Mouse (Mus musculus) olfactory bulb, adult 2 months (tissue): ENCODE results near the gene Cit. TPM values are rescaled to one million over a fixed set of nuclear protein-coding genes. Genes with fewer than 3 reads are reported as not detected.
A peak's percentile ranks its signal among the peaks of the same experiment; 100 is the strongest.

Experiments
- H3K27ac ChIP-seq: fragments of 200-500 bp; 2 replicates; pipeline ENCODE4 v1.5.1; 2012; ENCODE audit warnings: low read depth, low read length; ENCODE audit not compliant: insufficient read depth
- H3K4me1 ChIP-seq: fragments of 200-500 bp; 2 replicates; pipeline ENCODE4 v1.6.1; 2012; ENCODE audit warnings: low read length; ENCODE audit not compliant: control insufficient read depth, insufficient read depth
- H3K4me3 ChIP-seq: fragments of 200-500 bp; 2 replicates; pipeline ENCODE4 v1.5.1; 2012; ENCODE audit warnings: mild to moderate bottlenecking, low read depth, low read length, moderate library complexity; ENCODE audit not compliant: insufficient read depth
- CTCF ChIP-seq: fragments of 200-500 bp; IDR thresholded peaks from 2 replicates; pipeline ENCODE4 v1.5.1; 2012; ENCODE audit warnings: low read depth, mild to moderate bottlenecking, low read length, moderate library complexity; ENCODE audit not compliant: insufficient read depth
- POLR2A ChIP-seq: fragments of 200-500 bp; IDR thresholded peaks from 2 replicates; pipeline ENCODE4 v1.6.1; 2012; ENCODE audit warnings: mild to moderate bottlenecking, low read depth, low read length, moderate library complexity; ENCODE audit not compliant: insufficient read depth
- WGBS: fragments of 180-500 bp; shearing (Covaris S2); methylation state at CpG from one replicate; pipeline ENCODE4 v1.1.7; 2018; 5-methylcytosine and 5-hydroxymethylcytosine counted together
- polyA plus RNA-seq: library from polyadenylated mRNA; stranded (reverse); fragments of >200 nt; gene quantifications from 2 replicates; pipeline ENCODE4 v1.2.4, GENCODE M21; 2012; ENCODE audit warnings: low replicate concordance; ENCODE audit not compliant: missing spikeins, insufficient read depth, insufficient read length

Gene Cit
- polyA plus RNA-seq, 1 experiment: not detected

DNA sequence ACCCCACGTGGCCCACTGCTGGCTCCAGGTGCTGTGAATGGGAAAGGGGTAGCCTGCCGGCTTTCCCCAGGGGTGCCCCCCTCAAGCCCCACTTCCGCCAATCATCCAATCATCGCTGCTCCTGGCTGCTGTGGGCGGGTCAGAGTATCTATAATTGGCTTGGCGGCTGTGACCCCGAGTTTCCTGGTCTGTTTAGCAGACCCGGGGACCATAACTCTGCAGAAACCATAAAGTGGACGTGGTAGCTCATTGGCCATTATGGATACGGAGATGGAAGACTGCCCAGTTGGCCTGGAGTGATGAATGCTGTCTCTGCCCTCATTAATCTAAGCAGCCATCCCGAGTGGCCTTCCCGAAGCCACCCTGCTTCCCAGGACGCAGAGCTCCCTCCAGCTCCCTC, 158.7 kb downstream of the Cit start:
- 32% methylated on average over 13 of the region's 13 CpGs for WGBS
- TF ChIP-seq POLR2A (no peak), CTCF (no peak)
- peaks cover 29% of the 10 kb centered on the region for H3K4me1 ChIP-seq
- no peak overlapping the region for H3K4me3 ChIP-seq
- H3K27ac ChIP-seq: peak overlapping the region; percentile 89

DNA sequence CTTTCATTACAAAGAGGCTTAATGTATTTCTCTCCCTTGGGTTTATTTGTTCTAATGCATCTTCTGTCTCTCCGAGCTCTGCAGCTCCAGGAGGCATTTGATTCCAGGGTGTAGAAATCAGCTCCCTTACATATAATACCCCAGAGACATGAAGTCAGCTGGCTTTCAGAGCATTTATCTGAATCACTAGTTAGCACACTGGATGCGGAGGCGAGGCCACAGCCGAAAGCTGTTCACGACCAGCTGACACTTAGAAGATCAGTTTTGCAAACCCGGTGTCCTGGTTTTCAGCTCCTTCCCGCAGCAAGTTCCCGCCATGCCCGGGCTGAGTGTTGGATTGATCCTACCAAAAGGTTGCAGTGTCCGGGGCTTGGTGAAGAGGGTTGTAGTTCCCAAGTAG, 159.2 kb downstream of the Cit start:
- H3K27ac ChIP-seq: peak overlapping the region; percentile 89
- TF ChIP-seq POLR2A: no peak
- peaks cover 29% of the 10 kb centered on the region for H3K4me1 ChIP-seq
- no peak overlapping the region for H3K4me3 ChIP-seq
- 50% methylated on average over 10 of the region's 10 CpGs for WGBS

DNA sequence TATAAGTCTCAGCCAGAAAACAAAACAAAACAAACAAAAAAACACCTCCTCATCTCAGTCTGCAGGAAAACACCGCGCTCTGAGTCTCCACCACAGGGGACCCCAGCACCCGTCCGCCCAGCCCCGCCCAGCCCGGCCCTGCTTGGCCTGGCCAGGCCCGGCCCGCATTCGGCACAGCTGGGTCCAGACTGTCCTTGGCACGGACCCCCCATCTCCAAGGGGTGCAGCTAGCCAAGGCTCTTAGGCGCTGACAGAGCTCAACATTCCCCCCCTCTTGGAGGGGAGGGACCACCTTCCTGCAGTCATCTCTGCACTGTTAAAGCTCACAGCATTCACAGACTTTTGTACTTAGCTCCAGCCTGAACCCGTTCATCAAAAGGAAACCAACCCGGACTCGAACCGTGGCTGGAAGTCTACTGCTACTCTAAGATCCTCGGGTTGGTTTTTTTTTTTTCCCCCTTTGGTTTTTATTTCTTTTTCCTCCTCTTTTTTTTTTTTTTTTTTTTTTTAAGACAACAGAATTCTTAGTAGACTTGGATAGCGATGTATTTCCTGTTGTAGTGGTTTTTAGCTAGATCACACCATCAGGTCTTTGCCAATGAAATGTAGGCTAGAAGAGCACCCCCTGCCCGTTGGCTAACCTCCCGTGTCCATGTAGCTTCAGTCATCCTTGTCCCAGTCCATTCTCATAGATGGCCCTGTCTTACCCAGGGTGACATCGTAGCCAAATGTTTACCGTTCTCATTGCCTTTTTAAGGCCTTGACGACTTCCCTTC, 161.4 kb downstream of the Cit start:
- H3K27ac ChIP-seq: no peak overlapping the region
- WGBS: 65% methylated on average over 22 of the region's 22 CpGs
- H3K4me3 ChIP-seq: no peak overlapping the region
- peaks cover 29% of the 10 kb centered on the region for H3K4me1 ChIP-seq
- TF ChIP-seq POLR2A: no peak
- no peak for TF ChIP-seq CTCF

DNA sequence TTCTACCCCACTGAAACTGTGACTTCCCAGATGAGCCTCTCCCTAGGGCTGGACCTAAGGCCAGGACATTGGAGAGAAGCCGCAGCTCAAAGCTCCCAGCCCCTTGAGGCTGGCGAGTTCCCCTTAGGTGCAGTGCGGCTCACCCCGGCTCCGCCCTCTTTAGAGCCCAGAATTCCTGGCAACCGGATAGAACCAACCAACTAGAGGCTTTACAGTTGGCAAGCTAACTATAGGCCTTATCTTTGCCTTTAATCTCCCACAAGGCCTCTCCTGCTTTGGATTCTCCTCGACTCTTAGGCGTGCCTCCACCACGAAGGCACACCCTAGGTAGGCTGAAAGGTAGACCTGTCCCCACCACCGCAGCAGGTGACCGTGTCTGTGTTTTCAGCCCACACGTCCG, 162.6 kb downstream of the Cit start:
- TF ChIP-seq POLR2A: no peak
- TF ChIP-seq CTCF: no peak
- WGBS: 90% methylated on average over 13 of the region's 13 CpGs
- Histone ChIP-seq H3K4me3 (no peak overlapping the region), H3K4me1 (peaks cover 29% of the 10 kb centered on the region), H3K27ac (no peak overlapping the region)

DNA sequence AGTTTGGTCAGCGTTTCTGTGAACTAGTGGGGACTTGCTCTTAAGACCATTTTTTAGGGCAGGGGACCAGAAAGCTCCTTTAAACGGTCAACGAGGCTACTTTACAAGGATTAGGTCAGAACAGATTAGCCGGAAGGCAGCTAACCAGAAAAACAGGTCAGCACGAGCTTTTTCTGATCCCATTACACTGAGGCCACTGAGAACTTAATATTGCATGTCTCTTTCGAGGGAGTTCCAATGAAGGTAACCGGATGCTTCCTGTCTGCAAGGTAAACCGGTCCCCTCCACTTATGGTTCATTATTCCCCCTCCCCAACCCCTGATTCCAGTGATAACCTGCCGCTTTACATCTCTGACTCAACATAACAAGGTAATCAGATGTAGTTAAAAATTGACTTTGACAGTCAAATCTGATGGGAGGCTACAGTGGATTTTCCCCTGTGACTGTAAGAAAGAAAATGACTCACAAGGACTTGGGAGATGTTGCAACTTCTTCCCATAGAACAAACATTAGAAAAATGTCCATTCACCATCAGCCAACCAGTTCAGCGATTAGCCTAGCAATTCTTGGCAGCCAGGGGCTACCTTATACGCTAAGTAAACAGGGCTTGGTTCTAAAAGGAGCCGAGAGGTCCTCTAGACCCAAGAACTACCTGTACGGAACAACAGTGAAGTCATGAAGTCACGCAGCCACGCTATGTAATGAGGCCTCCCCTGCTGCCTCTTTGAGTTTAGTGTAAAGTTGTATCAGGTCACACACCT, 164.2 kb downstream of the Cit start:
- peaks cover 17% of the 10 kb centered on the region for H3K4me1 ChIP-seq
- TF ChIP-seq CTCF (no peak), POLR2A (no peak)
- H3K4me3 ChIP-seq: no peak overlapping the region
- WGBS: 83% methylated on average over 15 of the region's 15 CpGs
- H3K27ac ChIP-seq: no peak overlapping the region

DNA sequence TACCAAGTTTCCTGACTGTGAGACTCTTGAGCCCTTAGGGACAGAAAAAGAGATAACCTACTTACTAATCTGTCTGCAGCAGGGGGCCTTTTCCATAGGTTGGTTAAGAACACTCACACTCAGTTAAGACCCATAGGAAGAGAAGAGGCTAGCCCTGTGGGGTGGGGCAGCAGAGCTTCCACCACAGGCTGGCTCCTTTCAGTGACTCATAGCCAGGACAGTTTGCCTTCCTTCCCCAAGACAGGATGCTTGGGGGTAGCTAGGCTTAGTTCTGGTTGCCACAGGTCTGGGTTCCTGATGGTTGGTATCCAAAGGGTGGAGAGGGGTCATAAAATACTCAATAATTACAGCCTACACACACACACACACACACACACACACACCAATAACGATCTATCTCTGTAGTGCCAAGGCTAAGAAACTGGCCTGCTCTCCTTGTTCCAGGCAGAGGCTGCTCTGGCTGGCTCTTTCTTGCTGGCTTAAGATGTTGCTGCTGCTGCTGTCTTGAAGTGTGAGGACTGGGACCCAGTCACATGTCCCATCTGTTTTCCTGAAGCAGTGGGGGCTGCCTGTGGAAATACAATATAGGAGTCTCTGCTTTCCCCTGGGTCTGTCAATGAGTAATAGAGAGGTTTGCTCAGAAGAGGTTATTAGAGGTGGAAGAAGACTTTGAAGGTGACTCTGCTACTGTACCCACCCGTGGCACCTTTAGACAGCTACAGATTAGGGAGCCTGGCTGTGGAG, 165.0 kb downstream of the Cit start:
- TF ChIP-seq POLR2A: no peak
- TF ChIP-seq CTCF: no peak

DNA sequence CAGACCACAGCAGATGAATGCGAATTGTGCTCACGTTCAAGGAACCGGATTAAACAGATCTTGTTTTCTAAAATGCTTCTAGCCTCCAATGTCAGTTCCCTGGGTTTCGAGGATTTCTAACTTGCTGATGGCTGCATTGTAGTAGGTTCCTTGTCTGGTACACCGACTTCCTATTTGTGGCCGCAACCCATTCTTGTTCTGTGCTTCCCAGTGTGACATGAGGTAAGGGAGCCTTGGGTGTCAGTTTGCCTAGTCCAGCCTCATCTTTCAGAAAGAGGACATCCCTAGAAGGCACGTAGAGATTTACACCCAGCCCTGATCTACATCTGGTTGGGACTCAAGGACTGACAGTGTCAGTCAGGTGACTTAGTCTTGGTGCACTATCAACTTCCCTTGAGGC, 166.6 kb downstream of the Cit start:
- Histone ChIP-seq H3K27ac (no peak overlapping the region), H3K4me3 (no peak overlapping the region), H3K4me1 (no peaks in the 10 kb centered on the region)
- TF ChIP-seq CTCF (no peak), POLR2A (no peak)
- 91% methylated on average over 7 of the region's 7 CpGs for WGBS

More for the DNA sequence above, 165.0 kb downstream of the Cit start:
- Histone ChIP-seq H3K4me3 (no peak overlapping the region), H3K4me1 (peaks cover 10% of the 10 kb centered on the region), H3K27ac (no peak overlapping the region)
- 51% methylated on average over 2 of the region's 2 CpGs for WGBS

DNA sequence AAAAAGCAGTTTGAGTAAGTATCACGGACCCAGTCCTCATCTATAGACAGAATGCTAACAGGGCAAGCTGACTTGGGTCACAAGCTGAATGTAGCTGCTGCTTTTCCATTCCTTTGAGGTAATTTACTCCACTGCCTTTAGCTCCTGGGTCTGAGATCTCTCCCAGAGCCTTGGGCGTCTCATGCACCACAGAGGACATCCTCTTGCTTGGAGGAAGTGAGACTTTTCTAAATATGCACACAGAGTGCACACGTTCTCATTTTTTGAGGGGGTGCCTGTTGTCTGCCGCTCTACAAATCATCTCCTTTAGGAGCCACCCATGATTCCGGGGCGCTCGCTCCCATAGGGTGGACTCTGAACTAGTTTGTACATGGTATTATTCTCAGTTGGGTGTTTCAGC, 167.4 kb downstream of the Cit start:
- no peak overlapping the region for H3K4me3 ChIP-seq
- H3K27ac ChIP-seq: no peak overlapping the region
- TF ChIP-seq CTCF (no peak), POLR2A (no peak)
- WGBS: 94% methylated on average over 7 of the region's 7 CpGs
- no peaks in the 10 kb centered on the region for H3K4me1 ChIP-seq

DNA sequence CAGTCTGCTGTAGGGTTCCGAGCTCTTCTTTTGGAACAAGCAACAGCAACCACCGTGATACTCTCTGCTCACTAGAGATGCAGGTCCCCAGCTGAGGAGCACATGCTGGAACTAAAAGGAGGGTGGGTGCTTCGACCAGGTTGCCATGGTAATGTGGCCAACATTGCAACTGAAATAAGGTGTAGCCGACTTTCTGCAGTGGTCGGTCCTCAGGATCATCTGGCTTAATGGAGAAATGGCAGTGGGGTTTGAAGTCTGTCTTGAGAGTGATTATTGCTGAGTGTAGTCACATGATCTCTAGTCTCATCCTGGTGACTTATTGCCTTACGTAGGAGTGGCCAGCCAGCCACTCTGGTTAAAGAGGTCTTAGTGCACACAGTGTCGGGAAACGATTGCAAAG, 168.7 kb downstream of the Cit start:
- Histone ChIP-seq H3K27ac (no peak overlapping the region), H3K4me3 (no peak overlapping the region), H3K4me1 (no peaks in the 10 kb centered on the region)
- 70% methylated on average over 8 of the region's 8 CpGs for WGBS
- no peak for TF ChIP-seq CTCF
